Mouse (Mus musculus): ENCODE data around the gene Thumpd3.

- TF ChIP-seq CTCF (IDR thresholded peaks at IDR 0.05; ENCODE audit: extremely low read depth, insufficient read length, insufficient replicate concordance, low read depth, low read length) (no peak), POLR2A (IDR thresholded peaks at IDR 0.05; ENCODE audit: low read depth, low read length) (no peak)
These were observed 450 bp upstream of the Thumpd3 start for GRCm38 (mm10) chr6:113045575-113045974.
